Mouse (Mus musculus): ENCODE results near the gene Gm20388.

Gm20388 gene

GRCm38 (mm10) chr8:120039313-120039919, 128.8 kb downstream of the Gm20388 start:
- DNase-seq (ENCODE audit: extremely low spot score, low read depth, low spot score): no peak

GRCm38 (mm10) chr8:120040861-120041260, 130.2 kb downstream of the Gm20388 start:
- DNase-seq (ENCODE audit: extremely low spot score, low read depth, low spot score): no peak

GRCm38 (mm10) chr8:120042542-120043312, 132.1 kb downstream of the Gm20388 start:
- DNase-seq (ENCODE audit: extremely low spot score, low read depth, low spot score): no peak

GRCm38 (mm10) chr8:120044907-120045306, 134.3 kb downstream of the Gm20388 start:
- DNase-seq (ENCODE audit: extremely low spot score, low read depth, low spot score): no peak

GRCm38 (mm10) chr8:120045471-120045870, 134.8 kb downstream of the Gm20388 start:
- DNase-seq (ENCODE audit: extremely low spot score, low read depth, low spot score): no peak

GRCm38 (mm10) chr8:120046258-120047020, 135.8 kb downstream of the Gm20388 start:
- no peak for DNase-seq (ENCODE audit: extremely low spot score, low read depth, low spot score)

- DNase-seq (ENCODE audit: extremely low spot score, low read depth, low spot score): no peak
Observed at GRCm38 (mm10) chr8:120049949-120050348, 139.3 kb downstream of the Gm20388 start.

- no peak for DNase-seq (ENCODE audit: extremely low spot score, low read depth, low spot score)
Observed at GRCm38 (mm10) chr8:120050376-120050775, 139.7 kb downstream of the Gm20388 start.

GRCm38 (mm10) chr8:120051006-120051405, 140.4 kb downstream of the Gm20388 start:
- no peak for DNase-seq (ENCODE audit: extremely low spot score, low read depth, low spot score)

GRCm38 (mm10) chr8:120051908-120052307, 141.3 kb downstream of the Gm20388 start:
- DNase-seq (ENCODE audit: extremely low spot score, low read depth, low spot score): no peak

- no peak for DNase-seq (ENCODE audit: extremely low spot score, low read depth, low spot score)
Observed at GRCm38 (mm10) chr8:120052318-120052717, 141.7 kb downstream of the Gm20388 start.

GRCm38 (mm10) chr8:120054833-120055232, 144.2 kb downstream of the Gm20388 start:
- DNase-seq (ENCODE audit: extremely low spot score, low read depth, low spot score): no peak

- DNase-seq (ENCODE audit: extremely low spot score, low read depth, low spot score): no peak
Observed at GRCm38 (mm10) chr8:120057078-120057477, 146.4 kb downstream of the Gm20388 start.

GRCm38 (mm10) chr8:120062742-120063141, 152.1 kb downstream of the Gm20388 start:
- DNase-seq (ENCODE audit: extremely low spot score, low read depth, low spot score): no peak

- DNase-seq (ENCODE audit: extremely low spot score, low read depth, low spot score): no peak
Observed at GRCm38 (mm10) chr8:120063326-120063725, 152.7 kb downstream of the Gm20388 start.

GRCm38 (mm10) chr8:120065611-120066010, 155.0 kb downstream of the Gm20388 start:
- DNase-seq (ENCODE audit: extremely low spot score, low read depth, low spot score): no peak

GRCm38 (mm10) chr8:120066226-120066625, 155.6 kb downstream of the Gm20388 start:
- DNase-seq (ENCODE audit: extremely low spot score, low read depth, low spot score): no peak

- DNase-seq (ENCODE audit: extremely low spot score, low read depth, low spot score): no peak
Observed at GRCm38 (mm10) chr8:120067936-120068668, 157.5 kb downstream of the Gm20388 start.

GRCm38 (mm10) chr8:120071684-120072083, 161.0 kb downstream of the Gm20388 start:
- peak; percentile 63 for DNase-seq (ENCODE audit: extremely low spot score, low read depth, low spot score)

- no peak for DNase-seq (ENCODE audit: extremely low spot score, low read depth, low spot score)
Observed at GRCm38 (mm10) chr8:120072259-120072658, 161.6 kb downstream of the Gm20388 start.

- no peak for DNase-seq (ENCODE audit: extremely low spot score, low read depth, low spot score)
Observed at GRCm38 (mm10) chr8:120072827-120073226, 162.2 kb downstream of the Gm20388 start.
